8 mouse cellular contexts compared by ENCODE assay signal in the genomic region with DNA sequence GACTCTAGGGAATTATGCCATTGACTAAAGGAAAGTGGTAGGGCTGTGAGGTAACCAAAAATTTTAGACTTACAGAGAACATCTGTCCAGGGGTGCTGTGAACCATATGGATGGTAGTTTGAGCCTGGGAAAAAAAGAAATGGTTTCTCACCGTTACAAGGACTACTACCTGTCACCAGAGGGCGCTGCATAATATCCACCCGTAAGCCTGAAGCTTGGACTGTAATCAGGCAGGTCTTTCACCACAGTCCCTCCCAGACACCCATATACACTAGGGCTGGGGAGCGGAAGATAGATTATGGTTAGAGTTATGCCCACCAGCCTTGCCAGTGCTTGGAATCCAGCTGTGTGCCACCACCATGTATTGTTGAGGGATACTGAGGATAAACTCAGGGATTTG. TPM values are rescaled to one million over a fixed set of nuclear protein-coding genes. Genes with fewer than 3 reads are reported as not detected.
A peak's percentile ranks its signal among the peaks of the same experiment; 100 is the strongest.
DNase-seq lines count a peak whose midpoint lies in the region; ATAC-seq and TF ChIP-seq lines count a peak whose summit lies in the region.

No protein-coding gene starts in this region.

- no peak overlapping the region for H3K9ac ChIP-seq in kidney, embryonic 15.5 days
- H3K9ac ChIP-seq in forebrain, embryonic 11.5 days (ENCODE audit: low read length): no peak overlapping the region

- peak; percentile 42 for DNase-seq in kidney, adult 2 months
- peak; percentile 81 for DNase-seq in ES-CJ7 (ENCODE audit: low read depth, low spot score)
- peak; percentile 74 for DNase-seq in adrenal gland, postnatal 14 days
- peak; percentile 37 to 45 for DNase-seq in left cerebral cortex, postnatal 25 days (ENCODE audit: low spot score in 2 of 2)
- peak; percentile 44 to 53 for DNase-seq in natural killer cell, adult 2 months (ENCODE audit: low spot score in 2 of 2)
- DNase-seq in forebrain, embryonic 11.5 days (ENCODE audit: low spot score): no peak

- peak; percentile 57 for TF ChIP-seq CTCF in kidney, adult 2 months (conservative IDR thresholded peaks at IDR 0.05; ENCODE audit: insufficient read depth, insufficient read length, low read depth, low read length)

- no peaks in the 10 kb centered on the region for H3K4me1 ChIP-seq in kidney, adult 2 months (ENCODE audit: control insufficient read depth, insufficient read depth, low read length)
- H3K4me1 ChIP-seq in kidney, embryonic 15.5 days: peaks cover 3% of the 10 kb centered on the region; the same call in 1 of the 2 replicates
- H3K4me1 ChIP-seq in forebrain, embryonic 11.5 days (replicated peaks; ENCODE audit: control insufficient read depth, insufficient read depth, low read length): no peaks in the 10 kb centered on the region

- intact Hi-C loops in left cerebral cortex, postnatal 25 days (cut with DNase I): loop anchor here (2.0 to 5.0 kb wide), 2 partner anchors 247 to 325 kb away; no protein-coding TSS in a partner anchor

- H3K4me3 ChIP-seq in kidney, adult 2 months (ENCODE audit: insufficient read depth, low read depth, low read length): no peak overlapping the region
- H3K4me3 ChIP-seq in kidney, embryonic 15.5 days (replicated peaks): no peak overlapping the region
- H3K4me3 ChIP-seq in forebrain, embryonic 11.5 days (ENCODE audit: low read depth, low read length): no peak overlapping the region

- no peak overlapping the region for H3K27ac ChIP-seq in kidney, adult 2 months (ENCODE audit: insufficient read depth, low read depth, low read length)
- no peak overlapping the region for H3K27ac ChIP-seq in kidney, embryonic 15.5 days
- H3K27ac ChIP-seq in forebrain, embryonic 11.5 days (ENCODE audit: low read depth, low read length): no peak overlapping the region

- H3K27me3 ChIP-seq in kidney, adult 2 months (replicated peaks; ENCODE audit: control insufficient read depth, insufficient read depth, low read length): no peaks in the 10 kb centered on the region
- no peaks in the 10 kb centered on the region for H3K27me3 ChIP-seq in kidney, embryonic 15.5 days
- no peaks in the 10 kb centered on the region for H3K27me3 ChIP-seq in forebrain, embryonic 11.5 days (ENCODE audit: control insufficient read depth, insufficient read depth, low read length)

- no peak overlapping the region for H3K4me2 ChIP-seq in kidney, embryonic 15.5 days
- H3K4me2 ChIP-seq in forebrain, embryonic 11.5 days (ENCODE audit: low read depth, low read length, severe bottlenecking): no peak overlapping the region

- TF ChIP-seq POLR2A in kidney, adult 2 months (IDR thresholded peaks at IDR 0.05; ENCODE audit: low read depth, low read length): no peak

- 30% methylated on average over 4 of the region's 4 CpGs for WGBS in kidney, adult 2 months
- 28% methylated on average over 4 of the region's 4 CpGs for WGBS in kidney, embryonic 15.5 days
- 27% methylated on average over 4 of the region's 4 CpGs for WGBS in forebrain, embryonic 11.5 days

- H3K36me3 ChIP-seq in kidney, adult 2 months (ENCODE audit: control insufficient read depth, insufficient read depth, low read length): no peaks in the 10 kb centered on the region
- H3K36me3 ChIP-seq in kidney, embryonic 15.5 days: no peaks in the 10 kb centered on the region
- H3K36me3 ChIP-seq in forebrain, embryonic 11.5 days (ENCODE audit: control insufficient read depth, insufficient read depth, low read length): no peaks in the 10 kb centered on the region

- H3K9me3 ChIP-seq in kidney, embryonic 15.5 days (replicated peaks): no peaks in the 10 kb centered on the region
- no peaks in the 10 kb centered on the region for H3K9me3 ChIP-seq in forebrain, embryonic 11.5 days (ENCODE audit: control insufficient read depth, low read length)

- ATAC-seq in kidney, embryonic 15.5 days (replicated peaks; ENCODE audit: low FRiP score): no peak
- ATAC-seq in erythroid progenitor cell, adult 5-6 weeks (replicated peaks; ENCODE audit: low FRiP score, poor library complexity, severe bottlenecking): peak; percentile 60; the same call in 1 of the 2 replicates
- ATAC-seq in forebrain, embryonic 11.5 days (replicated peaks; ENCODE audit: low FRiP score): no peak

RNA-seq across cellular contexts. Expression of a gene that starts 17.4 kb away (rescaled TPM):
- polyA plus RNA-seq in kidney, adult 2 months (2012; rRNA removed): 55.3 and 63.4 TPM in 2 replicates
- polyA plus RNA-seq in kidney, embryonic 15.5 days (2015; fragmentation: Nextera tagmentation; extraction: Ambion mirVana): 40.5 and 49.9 TPM in 2 replicates
- total RNA-seq in adrenal gland, postnatal 14 days (2021): 39.8 and 79.2 TPM in 2 replicates
- total RNA-seq in erythroid progenitor cell, adult 5-6 weeks (2015; ENCODE audit: low replicate concordance): 137 and 146 TPM in 2 replicates
- 14.2 and 28.0 TPM in 2 replicates for total RNA-seq in erythroid progenitor cell, adult 5-6 weeks (2017; ENCODE audit: low replicate concordance)
- 1 to 10 TPM; 4.8 to 4.9 TPM for total RNA-seq in left cerebral cortex, postnatal 25 days (2021)
- 3.7 and 4.0 TPM in 2 replicates for polyA plus RNA-seq in forebrain, embryonic 11.5 days (2014; fragmentation: Nextera tagmentation; extraction: Ambion mirVana)

RNA-seq across cellular contexts. Expression of a gene that starts 46.8 kb away (rescaled TPM):
- 1.5 TPM in 2 replicates for polyA plus RNA-seq in kidney, adult 2 months (2012; rRNA removed)
- polyA plus RNA-seq in kidney, embryonic 15.5 days (2015; fragmentation: Nextera tagmentation; extraction: Ambion mirVana): 2.0 and 2.6 TPM in 2 replicates
- 2.8 and 4.1 TPM in 2 replicates for total RNA-seq in adrenal gland, postnatal 14 days (2021)
- not detected in 2 replicates for total RNA-seq in erythroid progenitor cell, adult 5-6 weeks (2015; ENCODE audit: low replicate concordance)
- not detected in 2 replicates for total RNA-seq in erythroid progenitor cell, adult 5-6 weeks (2017; ENCODE audit: low replicate concordance)
- under 1 TPM; 0.48 to 0.66 TPM for total RNA-seq in left cerebral cortex, postnatal 25 days (2021)
- 0.75 and 0.88 TPM in 2 replicates for polyA plus RNA-seq in forebrain, embryonic 11.5 days (2014; fragmentation: Nextera tagmentation; extraction: Ambion mirVana)
